Mouse (Mus musculus): ENCODE data around the gene Zfp280d. TPM values are rescaled to one million over a fixed set of nuclear protein-coding genes. Genes with fewer than 3 reads are reported as not detected.
"Not testable (repeated sequence)": the region's sequence is repeated elsewhere in the genome, so short reads cannot be mapped to it uniquely, and the experiment has no call there.

Gene Zfp280d
- polyA plus RNA-seq, 1 experiment from 2014 or later, result 24.0 TPM

DNA sequence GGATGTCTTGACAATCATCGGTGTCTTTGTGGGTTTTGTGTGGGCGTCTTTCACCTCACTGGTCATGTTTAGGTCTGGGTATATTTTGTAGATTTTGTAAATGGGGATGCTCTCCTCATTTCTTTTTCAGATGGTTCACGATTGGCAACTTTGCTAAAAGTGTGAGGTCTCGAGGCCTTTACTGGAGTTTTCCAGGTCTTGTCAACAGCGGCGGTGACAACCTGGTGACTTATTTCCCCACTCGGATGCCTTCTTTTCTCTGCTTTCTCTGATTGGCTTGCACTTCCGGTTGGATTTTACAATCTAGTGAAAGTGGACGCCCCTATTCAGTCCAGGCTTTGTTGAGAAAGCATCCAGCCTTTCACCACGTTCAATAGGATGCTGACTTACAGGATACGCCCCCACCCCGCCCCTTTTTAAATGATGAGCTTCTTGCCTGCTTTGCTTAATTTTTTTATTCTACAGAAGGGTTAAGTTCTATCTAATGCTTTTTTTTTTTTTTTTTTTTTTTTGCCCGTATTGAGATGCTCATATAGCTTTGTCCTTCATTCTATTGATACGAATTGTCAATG lies 114.9 kb downstream of the Zfp280d start:
- Histone ChIP-seq H3K36me3 (ENCODE audit: control insufficient read depth, insufficient read depth) (no peaks in the 10 kb centered on the region), H3K9me3 (replicated peaks; ENCODE audit: control insufficient read depth, low read length) (no peaks in the 10 kb centered on the region), H3K27me3 (ENCODE audit: control insufficient read depth, insufficient read depth, low read length) (no peaks in the 10 kb centered on the region), H3K4me2 (ENCODE audit: low read depth, low read length) (no peak overlapping the region), H3K4me1 (ENCODE audit: control insufficient read depth, insufficient read depth, low read length) (no peaks in the 10 kb centered on the region), H3K9ac (ENCODE audit: low read length) (no peak overlapping the region), H3K4me3 (ENCODE audit: low read length) (no peak overlapping the region), H3K27ac (ENCODE audit: low read length) (peak overlapping the region; percentile 29; the same call in 1 of the 2 replicates)
- WGBS, result 71% methylated on average over 14 of the region's 14 CpGs
- no peak for ATAC-seq (replicated peaks; ENCODE audit: extremely low read depth, insufficient read depth, low FRiP score)

DNA sequence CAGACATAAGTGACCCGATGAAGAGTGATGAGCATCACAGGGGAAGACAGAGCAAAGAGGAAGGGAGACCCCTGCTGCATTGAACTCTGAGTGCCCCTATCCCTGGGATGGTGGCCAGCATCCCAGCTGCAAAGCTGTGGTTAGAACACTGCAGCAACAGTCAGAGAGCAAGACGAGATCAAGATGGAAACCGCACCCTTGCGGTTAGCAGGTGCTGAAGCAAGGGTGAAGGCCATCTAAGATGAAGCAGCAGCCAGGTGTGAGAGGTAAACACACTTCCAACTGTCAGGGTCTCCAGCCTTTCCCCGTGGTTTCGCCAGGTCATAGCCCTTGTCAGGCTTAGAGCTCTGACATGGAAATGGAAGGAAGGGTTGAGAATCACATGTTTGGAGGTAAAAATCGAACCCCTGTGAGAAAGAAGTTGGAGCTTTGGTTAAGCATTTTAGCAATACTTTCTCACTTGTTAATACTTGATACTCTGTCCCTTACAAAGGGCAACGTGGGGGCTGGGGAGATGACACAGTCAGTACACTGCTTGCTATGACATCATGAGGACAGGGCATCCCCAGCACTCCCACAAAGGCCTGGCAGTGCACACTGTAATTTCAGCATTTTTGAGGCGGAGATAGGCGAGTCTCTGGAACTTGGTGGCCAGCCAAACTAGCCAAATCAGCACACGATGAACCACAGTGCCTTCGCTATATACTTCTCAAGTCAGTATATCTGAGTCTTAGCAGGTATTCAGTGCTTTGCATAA lies 115.8 kb downstream of the Zfp280d start:
- Histone ChIP-seq H3K9me3 (replicated peaks; ENCODE audit: control insufficient read depth, low read length) (no peaks in the 10 kb centered on the region), H3K9ac (ENCODE audit: low read length) (no peak overlapping the region), H3K4me3 (ENCODE audit: low read length) (no peak overlapping the region), H3K4me1 (ENCODE audit: control insufficient read depth, insufficient read depth, low read length) (no peaks in the 10 kb centered on the region), H3K27ac (ENCODE audit: low read length) (peak overlapping the region; percentile 31; the same call in 1 of the 2 replicates), H3K27me3 (ENCODE audit: control insufficient read depth, insufficient read depth, low read length) (no peaks in the 10 kb centered on the region), H3K4me2 (ENCODE audit: low read depth, low read length) (no peak overlapping the region), H3K36me3 (ENCODE audit: control insufficient read depth, insufficient read depth) (no peaks in the 10 kb centered on the region)
- peak; percentile 72; the same call in 1 of the 2 replicates for ATAC-seq (replicated peaks; ENCODE audit: extremely low read depth, insufficient read depth, low FRiP score)
- WGBS, result 70% methylated on average over 12 of the region's 12 CpGs

DNA sequence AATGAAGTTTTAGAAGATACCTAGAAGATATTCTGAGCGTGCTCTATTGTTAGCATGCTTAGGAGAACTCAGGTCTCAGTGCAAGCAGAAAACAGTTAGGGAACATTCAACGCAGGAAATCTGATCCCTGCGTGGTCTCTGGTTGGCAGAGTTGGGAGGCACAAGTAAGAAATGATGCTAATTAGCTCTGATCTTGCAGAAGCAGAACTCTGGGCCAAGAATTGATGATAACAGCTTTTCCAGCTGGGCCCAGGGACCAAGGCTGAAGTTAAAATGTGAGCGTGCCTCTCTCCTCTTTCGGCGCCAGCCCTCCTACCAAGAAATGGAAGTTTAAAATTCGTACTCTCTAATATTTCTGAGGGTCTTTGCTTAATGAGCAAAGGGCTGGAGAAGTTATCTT lies 118.0 kb downstream of the Zfp280d start:
- no peaks in the 10 kb centered on the region; the same call in 1 of the 2 replicates for H3K4me1 ChIP-seq (ENCODE audit: control insufficient read depth, insufficient read depth, low read length)
- H3K9ac ChIP-seq (ENCODE audit: low read length), result no peak overlapping the region
- no peak overlapping the region for H3K27ac ChIP-seq (ENCODE audit: low read length)
- no peak for ATAC-seq (replicated peaks; ENCODE audit: extremely low read depth, insufficient read depth, low FRiP score)
- no peaks in the 10 kb centered on the region for H3K36me3 ChIP-seq (ENCODE audit: control insufficient read depth, insufficient read depth)
- no peaks in the 10 kb centered on the region for H3K9me3 ChIP-seq (replicated peaks; ENCODE audit: control insufficient read depth, low read length)
- H3K4me3 ChIP-seq (ENCODE audit: low read length), result no peak overlapping the region
- H3K4me2 ChIP-seq (ENCODE audit: low read depth, low read length), result no peak overlapping the region
- 70% methylated on average over 7 of the region's 7 CpGs for WGBS
- no peaks in the 10 kb centered on the region for H3K27me3 ChIP-seq (ENCODE audit: control insufficient read depth, insufficient read depth, low read length)

DNA sequence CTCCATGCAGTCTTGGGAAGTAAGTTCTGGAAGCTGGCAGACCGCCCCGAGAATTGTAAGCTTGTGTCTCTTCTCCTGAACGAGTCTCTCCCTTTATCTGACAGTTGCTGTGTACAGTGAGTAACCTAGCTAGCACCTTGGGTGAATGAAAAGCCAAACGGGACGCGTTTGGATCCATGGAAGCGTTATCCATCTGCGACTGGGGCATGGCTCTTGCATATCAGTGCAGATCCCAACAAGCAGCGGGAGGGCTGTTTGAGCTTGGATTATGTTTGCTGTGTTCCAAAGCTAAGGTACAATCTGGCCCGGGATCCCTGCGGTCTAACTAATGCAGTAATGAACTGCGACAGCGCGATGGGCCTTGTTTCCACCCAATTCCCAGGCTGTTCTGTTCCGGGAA lies 118.6 kb downstream of the Zfp280d start:
- ATAC-seq (replicated peaks; ENCODE audit: extremely low read depth, insufficient read depth, low FRiP score), result no peak
- WGBS, result 80% methylated on average over 15 of the region's 15 CpGs

DNA sequence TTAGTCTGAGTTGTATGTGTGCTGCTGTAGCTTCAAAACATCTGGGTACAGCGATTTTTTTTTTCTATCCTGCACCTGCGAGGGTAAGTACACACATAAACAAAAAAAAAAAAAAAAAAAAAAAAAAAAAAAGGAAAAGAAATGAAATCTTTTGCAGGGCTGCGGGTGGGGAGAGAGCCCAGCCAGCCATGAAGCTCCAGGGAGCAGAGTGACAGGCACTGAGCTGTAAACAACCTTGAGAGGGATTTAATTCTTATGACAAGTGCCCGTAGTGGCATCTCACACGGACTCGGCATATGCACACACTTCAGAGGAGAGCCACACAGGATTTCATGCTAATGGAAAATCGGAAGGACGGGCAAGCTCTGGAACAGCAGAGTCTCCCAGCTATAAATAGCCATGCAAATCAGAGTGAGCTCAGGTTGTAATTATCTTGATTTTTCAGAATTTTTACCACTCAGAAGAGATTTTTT lies 119.2 kb downstream of the Zfp280d start:
- Histone ChIP-seq H3K27me3 (ENCODE audit: control insufficient read depth, insufficient read depth, low read length) (no peaks in the 10 kb centered on the region), H3K27ac (ENCODE audit: low read length) (no peak overlapping the region), H3K4me1 (ENCODE audit: control insufficient read depth, insufficient read depth, low read length) (no peaks in the 10 kb centered on the region; the same call in 1 of the 2 replicates), H3K9ac (ENCODE audit: low read length) (no peak overlapping the region), H3K4me2 (ENCODE audit: low read depth, low read length) (peak overlapping the region; percentile 23; the same call in 1 of the 2 replicates), H3K36me3 (ENCODE audit: control insufficient read depth, insufficient read depth) (no peaks in the 10 kb centered on the region), H3K4me3 (ENCODE audit: low read length) (no peak overlapping the region), H3K9me3 (replicated peaks; ENCODE audit: control insufficient read depth, low read length) (no peaks in the 10 kb centered on the region)
- ATAC-seq (replicated peaks; ENCODE audit: extremely low read depth, insufficient read depth, low FRiP score), result no peak
- 49% methylated on average over 8 of the region's 8 CpGs for WGBS

More for the DNA sequence above, 118.6 kb downstream of the Zfp280d start:
- no peak overlapping the region for H3K4me2 ChIP-seq (ENCODE audit: low read depth, low read length)
- H3K9ac ChIP-seq (ENCODE audit: low read length), result no peak overlapping the region
- no peaks in the 10 kb centered on the region for H3K9me3 ChIP-seq (replicated peaks; ENCODE audit: control insufficient read depth, low read length)
- H3K27me3 ChIP-seq (ENCODE audit: control insufficient read depth, insufficient read depth, low read length), result no peaks in the 10 kb centered on the region
- no peaks in the 10 kb centered on the region for H3K36me3 ChIP-seq (ENCODE audit: control insufficient read depth, insufficient read depth)
- no peaks in the 10 kb centered on the region; the same call in 1 of the 2 replicates for H3K4me1 ChIP-seq (ENCODE audit: control insufficient read depth, insufficient read depth, low read length)
- no peak overlapping the region for H3K4me3 ChIP-seq (ENCODE audit: low read length)
- H3K27ac ChIP-seq (ENCODE audit: low read length), result no peak overlapping the region

DNA sequence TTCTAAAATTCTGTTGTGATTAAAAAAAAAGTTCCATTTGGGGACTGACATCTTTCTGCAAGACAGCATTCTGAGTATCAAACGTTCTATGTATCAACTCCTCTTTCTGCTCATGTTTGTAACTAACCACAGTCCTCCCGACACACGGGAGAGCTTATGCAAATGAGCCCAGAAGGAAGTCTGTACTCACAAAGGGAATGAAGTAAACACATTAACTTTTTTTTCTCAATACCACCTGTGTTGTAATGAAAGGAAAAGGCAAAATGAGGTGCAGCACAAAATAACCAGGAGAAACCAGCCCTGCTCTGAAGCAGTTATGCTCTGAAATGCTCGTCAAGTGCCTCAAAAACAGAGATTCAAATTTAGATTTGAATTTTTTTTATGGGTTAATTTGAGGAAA lies 125.5 kb downstream of the Zfp280d start:
- 45% methylated on average over 4 of the region's 4 CpGs for WGBS
- no peaks in the 10 kb centered on the region for H3K36me3 ChIP-seq (ENCODE audit: control insufficient read depth, insufficient read depth)
- H3K4me1 ChIP-seq (ENCODE audit: control insufficient read depth, insufficient read depth, low read length), result no peaks in the 10 kb centered on the region; the same call in 1 of the 2 replicates
- ATAC-seq (replicated peaks; ENCODE audit: extremely low read depth, insufficient read depth, low FRiP score), result no peak
- no peak overlapping the region for H3K27ac ChIP-seq (ENCODE audit: low read length)
- no peak overlapping the region for H3K4me3 ChIP-seq (ENCODE audit: low read length)
- no peaks in the 10 kb centered on the region for H3K9me3 ChIP-seq (replicated peaks; ENCODE audit: control insufficient read depth, low read length)
- no peak overlapping the region for H3K9ac ChIP-seq (ENCODE audit: low read length)
- H3K27me3 ChIP-seq (ENCODE audit: control insufficient read depth, insufficient read depth, low read length), result no peaks in the 10 kb centered on the region; the same call in 1 of the 2 replicates
- H3K4me2 ChIP-seq (ENCODE audit: low read depth, low read length), result no peak overlapping the region

DNA sequence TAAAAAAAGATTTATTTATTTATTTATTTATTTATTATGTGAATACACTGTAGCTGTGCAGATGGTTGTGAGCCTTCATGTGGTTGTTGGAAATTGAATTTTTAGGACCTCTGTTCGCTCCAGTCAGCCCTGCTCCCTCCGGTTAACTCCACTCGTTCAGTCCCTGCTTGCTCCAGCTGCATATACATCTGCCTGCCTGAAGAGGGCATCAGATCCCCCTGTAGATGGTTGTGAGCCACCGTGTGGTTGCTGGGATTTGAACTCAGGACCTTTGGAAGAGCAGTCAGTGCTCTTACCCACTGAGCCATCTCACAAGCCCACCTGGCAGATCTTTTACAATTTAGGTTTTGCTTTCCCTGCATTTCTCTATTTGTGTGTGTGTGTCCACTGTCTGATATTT lies 127.1 kb downstream of the Zfp280d start:
- not testable (repeated sequence) for H3K27ac ChIP-seq (ENCODE audit: low read length); H3K36me3 ChIP-seq (ENCODE audit: control insufficient read depth, insufficient read depth); H3K27me3 ChIP-seq (ENCODE audit: control insufficient read depth, insufficient read depth, low read length); H3K4me3 ChIP-seq (ENCODE audit: low read length); H3K4me2 ChIP-seq (ENCODE audit: low read depth, low read length); H3K9me3 ChIP-seq (replicated peaks; ENCODE audit: control insufficient read depth, low read length); H3K4me1 ChIP-seq (ENCODE audit: control insufficient read depth, insufficient read depth, low read length); ATAC-seq (replicated peaks; ENCODE audit: extremely low read depth, insufficient read depth, low FRiP score); H3K9ac ChIP-seq (ENCODE audit: low read length)
- WGBS, result 66% methylated on average over 4 of the region's 4 CpGs

DNA sequence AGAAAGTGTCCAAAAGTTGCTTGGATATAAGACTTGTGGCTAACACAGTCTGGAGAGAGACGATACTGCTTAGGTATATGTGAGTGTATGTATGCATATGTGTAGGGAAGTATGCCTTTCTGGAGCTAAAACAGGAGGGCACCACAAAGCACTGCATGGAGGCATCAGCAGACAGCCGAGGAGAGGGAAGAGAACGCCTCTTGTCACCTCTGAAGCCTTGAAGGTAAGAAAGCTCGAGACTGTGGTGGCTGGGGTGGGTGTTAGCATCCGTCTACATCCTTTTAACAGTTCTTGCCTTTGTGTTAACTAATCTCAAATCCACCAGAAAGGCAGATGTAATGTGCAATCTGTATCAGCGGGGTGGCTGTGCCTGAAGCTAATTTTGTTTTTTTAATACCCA lies 128.8 kb downstream of the Zfp280d start:
- ATAC-seq (replicated peaks; ENCODE audit: extremely low read depth, insufficient read depth, low FRiP score), result no peak
- no peak overlapping the region for H3K4me3 ChIP-seq (ENCODE audit: low read length)

DNA sequence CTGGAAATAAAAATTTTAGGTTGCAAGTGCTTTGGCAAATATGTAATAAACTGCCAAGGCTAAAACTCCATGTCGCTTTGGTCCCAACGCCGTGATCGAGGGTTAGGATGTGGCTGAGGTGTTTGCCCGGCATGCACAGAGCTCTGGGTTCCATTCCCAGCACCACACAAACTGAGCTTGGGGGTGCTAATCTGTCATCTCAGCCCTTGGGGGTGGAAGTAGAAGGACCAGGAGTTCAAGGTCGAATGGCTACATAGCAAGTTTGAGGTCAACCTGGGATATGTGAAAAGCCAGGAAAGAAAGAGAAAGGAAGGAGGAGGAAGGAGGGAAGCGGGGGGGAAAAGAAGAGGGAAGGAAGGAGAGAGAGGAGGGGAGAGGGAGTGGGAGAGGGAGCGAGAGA lies 129.8 kb downstream of the Zfp280d start:
- Histone ChIP-seq H3K9ac (ENCODE audit: low read length) (no peak overlapping the region), H3K4me1 (ENCODE audit: control insufficient read depth, insufficient read depth, low read length) (peaks cover 2% of the 10 kb centered on the region; the same call in 1 of the 2 replicates), H3K27ac (ENCODE audit: low read length) (no peak overlapping the region), H3K9me3 (replicated peaks; ENCODE audit: control insufficient read depth, low read length) (no peaks in the 10 kb centered on the region), H3K4me3 (ENCODE audit: low read length) (no peak overlapping the region), H3K36me3 (ENCODE audit: control insufficient read depth, insufficient read depth) (no peaks in the 10 kb centered on the region), H3K4me2 (ENCODE audit: low read depth, low read length) (no peak overlapping the region), H3K27me3 (ENCODE audit: control insufficient read depth, insufficient read depth, low read length) (no peaks in the 10 kb centered on the region; the same call in 1 of the 2 replicates)
- ATAC-seq (replicated peaks; ENCODE audit: extremely low read depth, insufficient read depth, low FRiP score), result no peak
- WGBS, result 84% methylated on average over 8 of the region's 8 CpGs

More for the DNA sequence above, 128.8 kb downstream of the Zfp280d start:
- no peaks in the 10 kb centered on the region for H3K36me3 ChIP-seq (ENCODE audit: control insufficient read depth, insufficient read depth)
- no peak overlapping the region for H3K27ac ChIP-seq (ENCODE audit: low read length)
- no peak overlapping the region for H3K4me2 ChIP-seq (ENCODE audit: low read depth, low read length)
- no peaks in the 10 kb centered on the region for H3K9me3 ChIP-seq (replicated peaks; ENCODE audit: control insufficient read depth, low read length)
- H3K9ac ChIP-seq (ENCODE audit: low read length), result no peak overlapping the region
- H3K4me1 ChIP-seq (ENCODE audit: control insufficient read depth, insufficient read depth, low read length), result no peaks in the 10 kb centered on the region
- 65% methylated on average over 6 of the region's 6 CpGs for WGBS
- no peaks in the 10 kb centered on the region; the same call in 1 of the 2 replicates for H3K27me3 ChIP-seq (ENCODE audit: control insufficient read depth, insufficient read depth, low read length)
